Mouse (Mus musculus): ENCODE measurements at regions not wholly inside any gene's neighbourhood (a gene's known extent, or its start where the extent isn't known, plus 50 kb on each side); places are given as distances from the start of the nearest gene placed in this dataset.

- peak; percentile 5 for DNase-seq (ENCODE audit: low spot score in 2 of 2)
Observed at GRCm38 (mm10) chr12:58590547-58591479, 321.7 kb upstream of the Clec14a start.

GRCm38 (mm10) chr12:58581811-58582572, 312.9 kb upstream of the Clec14a start:
- no peak for DNase-seq (ENCODE audit: low spot score in 2 of 2)

DNA sequence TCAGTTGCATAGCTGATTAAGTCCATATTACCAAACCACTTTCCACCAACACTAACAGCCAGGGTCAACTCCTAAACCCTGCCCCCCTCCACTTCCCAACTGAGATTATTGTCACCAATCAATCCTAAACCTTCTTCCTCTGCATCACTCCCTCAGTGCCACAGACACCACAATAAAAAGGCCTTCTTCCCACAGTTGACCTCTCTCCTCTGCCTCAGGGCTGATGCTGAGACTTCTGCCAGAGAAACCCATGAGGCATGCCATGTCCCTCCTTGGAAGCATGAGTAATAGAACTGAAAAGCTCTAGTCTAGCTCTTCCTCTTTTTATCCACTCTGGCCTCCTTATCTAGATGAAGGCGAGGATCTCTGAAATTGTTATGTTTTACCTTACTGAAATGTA, 300.0 kb upstream of the Clec14a start:
- no peak for DNase-seq (ENCODE audit: low spot score in 2 of 2)

DNA sequence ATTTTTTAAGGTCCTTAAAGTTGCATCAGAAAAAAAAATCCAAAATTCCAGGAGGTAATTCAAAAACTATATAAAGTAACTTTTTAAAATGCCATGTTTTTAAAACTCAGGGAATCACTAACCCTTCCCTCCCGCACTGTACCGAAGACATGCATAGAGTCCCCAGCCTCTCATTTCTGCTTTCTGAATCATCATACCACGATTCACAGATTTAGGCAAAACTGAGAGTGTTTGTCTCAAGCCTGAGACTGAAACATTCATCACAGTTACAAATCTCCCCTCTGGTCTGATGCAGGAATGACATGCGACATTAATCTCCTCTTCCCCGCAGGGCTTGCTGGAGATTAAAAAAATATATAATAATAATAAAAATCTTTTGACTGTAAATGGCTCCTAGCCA, 291.8 kb upstream of the Clec14a start:
- DNase-seq (ENCODE audit: low spot score in 2 of 2), result no peak

- DNase-seq (ENCODE audit: low spot score in 2 of 2), result no peak
Observed at GRCm38 (mm10) chr12:58559833-58560232, 290.7 kb upstream of the Clec14a start.

GRCm38 (mm10) chr12:58557261-58557660, 288.2 kb upstream of the Clec14a start:
- DNase-seq (ENCODE audit: low spot score in 2 of 2), result no peak

GRCm38 (mm10) chr12:58556741-58557140, 287.7 kb upstream of the Clec14a start:
- no peak for DNase-seq (ENCODE audit: low spot score in 2 of 2)

GRCm38 (mm10) chr12:58556060-58556459, 287.0 kb upstream of the Clec14a start:
- no peak for DNase-seq (ENCODE audit: low spot score in 2 of 2)

DNA sequence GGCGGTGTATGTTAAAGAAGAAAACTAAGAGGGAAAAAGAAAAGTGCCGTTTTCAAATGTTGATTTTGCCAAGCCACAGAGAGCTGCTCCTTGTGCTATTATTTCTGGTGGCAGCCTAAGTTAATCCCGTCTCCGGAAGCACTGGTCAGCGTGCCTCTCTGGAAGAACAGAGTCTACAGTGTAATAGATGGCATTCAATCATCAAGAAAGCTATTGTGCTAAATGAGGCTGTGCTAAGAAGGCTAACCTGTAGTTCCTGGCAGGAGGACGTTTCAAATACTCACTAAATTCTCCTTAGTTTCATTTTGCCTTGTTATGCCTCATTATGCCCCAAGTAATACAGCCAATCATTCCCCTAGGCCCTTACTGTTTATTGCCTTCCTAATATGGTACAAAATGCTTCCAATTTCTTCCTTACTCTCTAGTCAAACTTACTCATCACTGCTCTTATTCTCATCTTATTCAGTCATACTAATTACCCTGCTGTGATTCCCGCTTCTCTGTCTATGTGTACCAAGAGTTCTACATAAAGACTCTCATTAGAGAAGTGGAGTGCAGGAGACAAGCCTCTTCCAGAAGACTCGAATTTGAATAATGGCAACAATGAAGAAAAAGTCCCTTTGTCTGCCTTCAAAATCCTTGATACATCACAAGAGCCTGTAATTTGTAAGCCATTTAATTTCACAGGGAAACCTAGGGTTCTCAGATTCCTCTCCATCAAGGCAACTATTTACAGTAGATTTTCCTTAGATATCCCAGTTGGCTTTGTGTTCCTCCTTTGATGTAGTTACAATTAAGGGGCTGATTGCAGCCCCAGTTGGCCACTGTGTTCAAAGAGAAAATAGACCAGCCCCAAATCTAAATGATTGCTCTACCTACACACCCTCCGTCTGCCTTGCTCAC, 282.0 kb upstream of the Clec14a start:
- no peak for DNase-seq (ENCODE audit: low spot score in 2 of 2)

GRCm38 (mm10) chr12:58545832-58546538, 276.9 kb upstream of the Clec14a start:
- peak; percentile 27 to 61 for DNase-seq (ENCODE audit: low spot score in 2 of 2)

GRCm38 (mm10) chr12:58544862-58545261, 275.8 kb upstream of the Clec14a start:
- DNase-seq (ENCODE audit: low spot score in 2 of 2), result no peak

GRCm38 (mm10) chr12:58538305-58538719, 269.2 kb upstream of the Clec14a start:
- no peak for DNase-seq (ENCODE audit: low spot score in 2 of 2)

DNA sequence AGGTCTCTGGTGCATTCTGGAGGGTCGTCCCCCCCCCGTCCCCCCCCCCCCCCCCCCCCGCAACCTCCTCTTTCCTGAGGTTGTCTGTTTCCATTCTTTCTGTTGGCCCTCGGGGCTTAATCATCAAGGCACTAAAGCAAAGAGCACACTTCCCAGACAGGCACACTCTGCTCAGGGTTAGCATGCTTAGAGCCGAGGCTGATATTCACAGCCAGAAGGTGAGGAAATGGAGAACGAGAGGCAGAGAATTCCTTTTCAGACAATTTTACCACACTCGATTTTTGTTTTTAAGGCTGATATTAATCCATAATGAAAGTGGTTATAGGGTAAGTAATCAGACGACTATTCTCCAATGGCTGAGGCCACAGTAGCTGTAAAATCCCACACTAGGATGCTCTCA, 268.7 kb upstream of the Clec14a start:
- no peak for DNase-seq (ENCODE audit: low spot score in 2 of 2)

GRCm38 (mm10) chr12:58536381-58536992, 267.4 kb upstream of the Clec14a start:
- DNase-seq (ENCODE audit: low spot score in 2 of 2), result no peak

GRCm38 (mm10) chr12:58530306-58530705, 261.2 kb upstream of the Clec14a start:
- no peak for DNase-seq (ENCODE audit: low spot score in 2 of 2)

DNA sequence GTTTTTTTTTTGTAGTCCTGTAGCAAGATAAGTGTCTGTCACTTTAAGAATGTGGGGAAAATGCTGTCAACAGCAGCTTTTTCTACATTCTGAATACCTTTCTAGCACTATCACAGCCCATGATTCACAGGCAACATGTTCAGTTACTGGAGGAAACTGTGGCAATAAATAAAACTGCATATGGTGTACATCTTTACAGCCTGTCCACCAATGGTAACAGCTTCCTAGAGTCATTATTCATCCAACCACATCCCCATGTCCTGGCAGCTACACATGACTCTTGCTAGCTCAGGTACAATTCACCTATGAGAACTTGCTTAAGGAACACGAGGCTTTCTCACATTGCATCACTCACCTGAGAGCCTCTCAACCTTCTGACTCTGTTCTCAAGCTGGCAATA, 247.7 kb upstream of the Clec14a start:
- DNase-seq (ENCODE audit: low spot score in 2 of 2), result no peak

- DNase-seq (ENCODE audit: low spot score in 2 of 2), result peak in 1 of 2 experiments; percentile 45
Observed at GRCm38 (mm10) chr12:58513951-58514350, 244.9 kb upstream of the Clec14a start.

GRCm38 (mm10) chr12:58512645-58513044, 243.6 kb upstream of the Clec14a start:
- peak; percentile 10 to 11 for DNase-seq (ENCODE audit: low spot score in 2 of 2)

DNA sequence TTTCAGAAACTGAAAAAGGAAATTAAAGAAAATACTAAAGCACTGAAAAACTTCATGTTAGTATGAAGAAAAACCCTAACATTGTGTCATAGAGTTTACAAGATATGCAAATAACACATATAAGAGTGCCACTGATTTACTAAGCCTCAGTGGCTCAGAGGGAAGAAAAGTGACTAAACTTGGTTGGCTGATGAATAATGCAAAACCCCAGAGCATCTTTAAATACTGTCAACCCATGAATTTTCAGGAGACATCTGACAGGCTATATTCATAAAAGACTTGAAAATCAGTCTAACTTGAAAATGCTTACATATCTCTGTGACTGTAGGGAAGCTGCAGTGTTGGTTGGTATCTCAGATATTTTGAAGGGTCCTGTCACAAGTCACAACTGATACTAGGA, 235.2 kb upstream of the Clec14a start:
- no peak for DNase-seq (ENCODE audit: low spot score in 2 of 2)

DNA sequence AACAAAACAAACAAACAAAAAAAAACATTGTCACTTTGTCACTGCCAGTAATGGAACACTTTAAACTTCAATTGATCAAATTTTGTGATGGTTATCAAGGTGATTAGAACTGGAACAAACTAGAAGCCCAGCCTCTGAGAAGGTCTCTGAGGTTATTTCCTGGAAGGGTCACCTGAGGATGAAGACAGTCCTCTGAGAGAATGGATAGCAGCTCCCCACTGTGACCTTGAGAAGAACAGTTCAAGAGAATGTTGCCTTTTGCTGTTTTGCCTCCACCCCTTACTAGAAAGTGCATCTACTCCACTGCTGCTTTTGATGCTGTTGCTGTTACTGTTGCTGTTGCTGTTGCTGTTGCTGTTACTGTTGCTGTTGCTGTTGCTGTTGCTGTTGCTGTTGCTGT, 205.1 kb upstream of the Clec14a start:
- DNase-seq (ENCODE audit: low spot score in 2 of 2), result no peak

All from layer of hippocampus, postnatal 14 days (tissue).